Mouse (Mus musculus): Measurements from ENCODE around the gene Dtx2.
A peak's percentile ranks its signal among the peaks of the same experiment; 100 is the strongest.

- TF ChIP-seq SIN3A (IDR thresholded peaks at IDR 0.05; ENCODE audit: low read length) = no peak
- no peak for TF ChIP-seq EP300 (IDR thresholded peaks at IDR 0.05; ENCODE audit: low read depth in 1 of 2, low read length in 2 of 2)
- no peak for TF ChIP-seq POLR2A (IDR thresholded peaks at IDR 0.05; ENCODE audit: control insufficient read depth in 1 of 2, insufficient read depth in 1 of 2, low read depth in 1 of 2, low read length in 2 of 2, poor library complexity in 1 of 2)
- TF ChIP-seq CTCF (IDR thresholded peaks at IDR 0.05 in 2 of 3, conservative IDR thresholded peaks at IDR 0.05 in 1 of 3; ENCODE audit: control insufficient read depth in 1 of 3, insufficient read depth in 1 of 3, low read depth in 2 of 3, low read length in 3 of 3, poor library complexity in 1 of 3, severe bottlenecking in 1 of 3) = peak; percentile 83 to 91 (median 89)
- no peak for TF ChIP-seq ZMIZ1 (IDR thresholded peaks at IDR 0.05; ENCODE audit: low read depth, low read length)
- TF ChIP-seq ELF1 (IDR thresholded peaks at IDR 0.05; ENCODE audit: low read depth, low read length) = no peak
- TF ChIP-seq GATA1 (IDR thresholded peaks at IDR 0.05; ENCODE audit: low read depth, low read length) = no peak
- no peak for TF ChIP-seq MAX (IDR thresholded peaks at IDR 0.05; ENCODE audit: low read length)
- no peak for TF ChIP-seq USF1 (IDR thresholded peaks at IDR 0.05; ENCODE audit: low read depth, low read length)
- no peak for TF ChIP-seq E2F4 (IDR thresholded peaks at IDR 0.05; ENCODE audit: borderline replicate concordance, low read depth, low read length)
- TF ChIP-seq MYC (IDR thresholded peaks at IDR 0.05; ENCODE audit: low read depth, low read length) = no peak
- TF ChIP-seq POLR2AphosphoS2 (IDR thresholded peaks at IDR 0.05; ENCODE audit: low read length) = no peak
- no peak for TF ChIP-seq TCF12 (IDR thresholded peaks at IDR 0.05; ENCODE audit: low read depth, low read length)
Observed at GRCm38 (mm10) chr5:135982398-135982797, 12.2 kb upstream of the Dtx2 start.

Data from MEL (cell line).